Mouse (Mus musculus) mesoderm, embryonic 11.5 days (tissue): Measurements from ENCODE around the gene Fkrp.
A peak's percentile ranks its signal among the peaks of the same experiment; 100 is the strongest.

ENCODE experiments used
- DNase-seq: peaks from one replicate; pipeline ENCODE4 v3.0.0-alpha.2; 2012; ENCODE audit warnings: low read depth, low spot score

Fkrp gene

GRCm38 (mm10) chr7:16793010-16793725 lies 23.4 kb downstream of the Fkrp start:
- DNase-seq, result no peak

- no peak for DNase-seq
Observed at GRCm38 (mm10) chr7:16792316-16792715, 24.2 kb downstream of the Fkrp start.

GRCm38 (mm10) chr7:16785541-16786083 lies 30.9 kb downstream of the Fkrp start:
- no peak for DNase-seq

- no peak for DNase-seq
Observed at GRCm38 (mm10) chr7:16784498-16784976, 32.0 kb downstream of the Fkrp start.

GRCm38 (mm10) chr7:16783758-16784415 lies 32.6 kb downstream of the Fkrp start:
- DNase-seq, result no peak

GRCm38 (mm10) chr7:16783224-16783688 lies 33.3 kb downstream of the Fkrp start:
- no peak for DNase-seq

GRCm38 (mm10) chr7:16782555-16783125 lies 33.9 kb downstream of the Fkrp start:
- DNase-seq, result no peak

GRCm38 (mm10) chr7:16781816-16782554 lies 34.5 kb downstream of the Fkrp start:
- peak; percentile 34 for DNase-seq

GRCm38 (mm10) chr7:16781555-16781815 lies 35.0 kb downstream of the Fkrp start:
- no peak for DNase-seq

GRCm38 (mm10) chr7:16780825-16781554 lies 35.5 kb downstream of the Fkrp start, which contains the start of gene Slc1a5:
Slc1a5 (plus strand) TSS chr7:16781340.
- DNase-seq, result peak; percentile 96

- DNase-seq, result no peak
Observed at GRCm38 (mm10) chr7:16780076-16780475, 36.5 kb downstream of the Fkrp start.

- DNase-seq, result no peak
Observed at GRCm38 (mm10) chr7:16775888-16776287, 40.6 kb downstream of the Fkrp start.

GRCm38 (mm10) chr7:16766443-16766842 lies 50.1 kb downstream of the Fkrp start:
- DNase-seq, result peak; percentile 31

GRCm38 (mm10) chr7:16763463-16764218 lies 52.9 kb downstream of the Fkrp start:
- DNase-seq, result no peak

- no peak for DNase-seq
Observed at GRCm38 (mm10) chr7:16761630-16762029, 54.9 kb downstream of the Fkrp start.

- DNase-seq, result no peak
Observed at GRCm38 (mm10) chr7:16761005-16761481, 55.5 kb downstream of the Fkrp start.

GRCm38 (mm10) chr7:16760292-16760691 lies 56.2 kb downstream of the Fkrp start:
- DNase-seq, result peak; percentile 52
